Mouse (Mus musculus) right cerebral cortex, postnatal 10 days (tissue): Measurements from ENCODE around the gene Map2k5.

ENCODE experiments used
- DNase-seq, 2 experiments: peaks; one replicate each; pipeline ENCODE4 v3.0.0; 2021; ENCODE audit warnings: low spot score in 2 of 2

Gene Map2k5

DNA sequence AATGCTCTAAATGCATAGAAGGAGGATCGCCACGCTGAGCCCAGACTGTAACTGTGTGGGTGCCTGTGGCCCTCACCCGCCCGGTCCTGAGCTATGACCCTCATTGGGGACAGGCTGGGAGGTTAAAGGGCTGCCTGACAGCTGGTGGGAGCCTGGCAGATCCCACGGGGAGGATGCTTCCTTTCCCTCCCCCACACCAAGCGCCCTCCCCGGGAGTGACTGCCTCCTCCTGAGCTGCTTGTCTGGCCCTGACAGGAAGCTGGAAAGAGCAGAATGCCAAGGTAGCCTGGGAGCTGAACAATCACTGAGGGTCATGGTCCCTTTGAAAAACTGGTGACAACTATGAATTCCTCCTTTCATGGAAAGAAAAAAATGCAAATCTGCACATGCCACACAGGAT lies 190.4 kb downstream of the Map2k5 start:
- DNase-seq, result no peak

DNA sequence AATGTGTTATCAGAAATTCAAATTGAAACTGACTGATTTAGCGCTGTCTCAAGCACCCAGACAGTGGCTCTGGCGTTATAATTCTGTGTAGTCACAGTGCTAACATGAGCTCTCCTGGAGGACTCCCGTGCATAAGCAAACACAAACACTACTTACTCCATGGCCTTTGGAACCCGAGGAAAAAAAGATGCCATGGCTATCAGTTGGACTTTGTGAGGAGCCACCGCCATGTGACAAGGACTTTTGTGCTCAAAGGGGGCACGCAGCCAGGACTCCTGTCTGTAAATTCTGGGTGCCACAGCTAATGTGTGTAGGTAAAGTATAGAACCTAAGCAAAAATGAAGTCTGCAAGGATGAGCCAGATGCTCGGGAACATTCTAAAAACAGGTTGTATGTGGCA lies 192.5 kb downstream of the Map2k5 start:
- no peak for DNase-seq

GRCm38 (mm10) chr9:63183864-63184263 lies 193.8 kb downstream of the Map2k5 start:
- DNase-seq, result no peak

- peak; percentile 35 for DNase-seq
Observed at GRCm38 (mm10) chr9:63182306-63182960, 195.3 kb downstream of the Map2k5 start.

- no peak for DNase-seq
Observed at GRCm38 (mm10) chr9:63181337-63182178, 196.1 kb downstream of the Map2k5 start.

- no peak for DNase-seq
Observed at GRCm38 (mm10) chr9:63178296-63178695, 199.4 kb downstream of the Map2k5 start.

GRCm38 (mm10) chr9:63174001-63174721 lies 203.5 kb downstream of the Map2k5 start:
- DNase-seq, result no peak

- DNase-seq, result no peak
Observed at GRCm38 (mm10) chr9:63171951-63172350, 205.8 kb downstream of the Map2k5 start.

DNA sequence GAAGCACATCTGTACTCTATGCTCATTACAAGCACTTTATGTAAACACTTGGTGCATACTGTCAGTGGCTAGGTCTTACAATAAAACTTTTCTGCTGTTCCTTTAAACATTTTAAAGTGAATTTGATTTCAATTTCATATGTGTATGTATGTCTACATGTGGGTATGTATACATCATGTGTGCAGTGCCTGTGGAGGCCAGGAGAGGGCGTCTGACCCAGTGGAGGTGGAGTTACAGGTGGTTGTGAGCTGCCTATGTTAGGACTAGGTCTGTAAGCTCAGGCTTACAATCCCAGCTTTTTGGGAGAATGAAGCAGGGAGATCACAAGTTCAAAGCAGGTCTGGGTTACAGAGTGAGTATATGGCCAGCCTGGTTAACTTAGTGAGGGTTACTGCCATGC lies 208.6 kb downstream of the Map2k5 start:
- DNase-seq, result no peak

DNA sequence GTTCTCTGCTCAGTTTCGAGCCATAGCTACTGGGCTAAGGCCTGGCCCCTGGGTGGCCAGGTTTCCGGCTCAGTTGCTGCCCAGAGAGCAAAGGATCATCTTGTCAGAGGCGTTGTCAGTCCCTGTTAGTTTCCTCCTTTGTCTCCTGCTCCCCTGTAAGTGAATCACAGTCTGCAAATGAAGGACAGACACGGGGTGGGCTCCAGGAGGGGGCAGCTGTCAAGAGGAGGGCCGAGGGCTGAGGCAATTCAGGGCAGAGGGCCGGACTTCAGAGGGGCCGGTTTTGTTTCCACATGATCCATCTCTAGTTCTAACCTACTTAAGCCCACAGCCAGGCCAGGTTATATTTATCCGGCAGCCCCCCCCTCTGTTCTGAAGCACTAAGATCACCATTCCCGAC lies 212.6 kb downstream of the Map2k5 start:
- DNase-seq, result no peak

- no peak for DNase-seq
Observed at GRCm38 (mm10) chr9:63163756-63164155, 213.9 kb downstream of the Map2k5 start.

DNA sequence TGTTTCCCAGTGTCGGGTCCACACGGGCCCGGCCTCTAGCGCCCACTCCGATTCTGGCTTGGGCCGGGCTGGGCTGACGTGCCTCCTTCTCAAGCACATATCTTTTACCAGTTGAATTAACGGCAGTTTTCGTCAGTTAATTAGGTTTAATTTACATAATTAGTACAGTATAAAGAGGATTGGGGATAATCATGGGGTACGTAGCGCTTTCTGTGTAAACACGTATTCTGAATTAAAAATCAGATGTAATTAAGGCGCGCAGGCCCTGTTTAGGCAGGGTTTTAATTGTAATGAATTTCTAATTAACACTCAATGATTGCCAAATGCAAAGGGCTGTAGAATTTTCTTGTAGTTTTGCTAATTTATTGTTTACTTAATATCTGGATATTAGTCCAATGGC lies 225.8 kb downstream of the Map2k5 start:
- DNase-seq, result no peak

DNA sequence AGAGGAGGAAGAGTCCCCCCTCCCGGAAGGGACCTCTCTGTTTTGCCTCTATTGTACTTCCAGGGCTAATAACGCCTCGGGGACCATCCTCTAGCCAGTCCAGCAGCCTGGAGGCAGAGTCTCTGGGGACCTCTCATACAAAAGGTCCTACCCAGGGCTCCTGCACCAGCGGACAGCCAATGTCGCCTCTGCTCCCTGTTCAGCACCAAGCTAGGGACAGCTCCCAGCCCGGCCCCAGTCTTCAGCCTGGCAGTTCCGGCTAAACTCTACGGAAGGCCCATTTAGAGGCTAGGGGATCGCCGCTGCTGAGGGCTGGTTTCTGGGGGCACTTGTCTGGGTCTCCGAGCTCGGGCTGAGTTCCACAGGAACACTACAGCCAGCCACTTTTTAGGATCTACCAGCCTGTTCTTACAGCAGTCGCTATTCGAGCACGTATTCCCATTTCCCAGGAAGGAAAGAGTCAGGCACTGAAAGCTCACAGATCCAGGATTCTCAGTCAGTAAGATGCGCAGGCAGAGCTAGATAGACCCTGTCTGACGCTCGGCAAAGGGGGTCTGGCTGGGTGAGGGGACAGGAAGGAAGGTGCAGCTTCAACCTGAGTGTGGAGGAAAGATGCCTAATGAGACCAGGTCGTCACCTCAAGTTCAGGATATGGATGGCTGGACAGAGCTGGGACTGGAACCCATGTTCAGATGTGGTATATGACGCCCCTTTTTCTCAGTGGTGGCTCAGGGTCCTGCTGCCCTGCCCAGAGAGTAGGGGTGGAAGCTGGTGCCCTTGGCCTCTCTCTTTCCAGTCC lies 226.4 kb downstream of the Map2k5 start:
- peak in 1 of 2 experiments; percentile 63 for DNase-seq

DNA sequence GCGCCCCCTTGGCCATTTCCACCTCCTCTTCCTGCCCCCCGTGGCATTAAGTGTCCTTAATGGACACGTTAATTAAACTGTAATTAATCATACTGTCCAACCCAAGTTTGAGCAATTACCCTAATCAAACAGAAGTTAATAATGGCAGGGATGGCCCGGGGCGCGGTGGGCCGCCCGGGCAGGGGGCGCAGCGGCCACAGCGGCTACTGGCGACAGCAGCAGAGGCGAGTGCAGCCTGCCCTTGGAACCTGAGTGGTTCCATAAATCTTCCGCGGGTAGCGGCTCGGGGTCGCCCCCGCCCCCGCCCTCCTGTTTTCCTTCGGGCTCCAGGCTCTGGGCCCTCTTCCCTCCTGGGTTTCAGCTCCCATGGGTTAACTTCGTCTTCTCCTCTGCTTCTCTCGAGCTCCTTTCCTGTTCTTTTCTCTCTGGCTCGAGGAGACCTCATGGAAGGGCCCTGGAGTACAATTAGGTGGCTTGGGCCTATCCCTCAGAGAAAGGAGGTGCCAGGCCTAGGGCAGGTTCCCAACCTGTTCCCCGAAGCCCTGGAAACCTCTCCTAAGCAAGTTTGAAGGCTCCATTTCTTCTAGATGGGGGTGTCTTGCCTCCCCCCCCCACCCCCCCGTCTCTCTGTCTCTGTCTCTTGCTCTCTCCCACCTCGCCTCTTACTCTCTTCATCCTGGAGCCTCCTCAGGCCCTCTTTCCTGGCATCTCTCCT lies 227.5 kb downstream of the Map2k5 start:
- no peak for DNase-seq

DNA sequence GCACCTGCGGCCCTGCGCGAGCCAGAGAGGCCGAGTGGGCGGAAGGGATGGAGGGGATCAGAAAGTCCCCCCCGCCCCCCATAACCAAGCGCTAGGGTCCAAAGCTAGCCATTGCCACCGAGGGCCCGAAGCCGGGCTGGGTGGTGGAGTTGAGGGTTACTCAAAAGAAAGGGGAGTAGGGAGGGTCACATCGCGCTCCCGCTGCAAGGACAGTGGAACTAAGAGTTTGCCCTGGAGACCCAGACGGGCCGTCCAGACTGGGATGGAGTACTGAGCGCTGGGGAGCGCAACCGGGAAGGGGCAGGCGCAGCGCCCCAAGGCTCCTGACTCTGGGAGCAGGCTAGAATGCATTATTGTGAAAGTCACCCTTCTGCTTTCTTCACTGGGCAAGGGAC lies 228.3 kb downstream of the Map2k5 start:
- DNase-seq, result no peak

DNA sequence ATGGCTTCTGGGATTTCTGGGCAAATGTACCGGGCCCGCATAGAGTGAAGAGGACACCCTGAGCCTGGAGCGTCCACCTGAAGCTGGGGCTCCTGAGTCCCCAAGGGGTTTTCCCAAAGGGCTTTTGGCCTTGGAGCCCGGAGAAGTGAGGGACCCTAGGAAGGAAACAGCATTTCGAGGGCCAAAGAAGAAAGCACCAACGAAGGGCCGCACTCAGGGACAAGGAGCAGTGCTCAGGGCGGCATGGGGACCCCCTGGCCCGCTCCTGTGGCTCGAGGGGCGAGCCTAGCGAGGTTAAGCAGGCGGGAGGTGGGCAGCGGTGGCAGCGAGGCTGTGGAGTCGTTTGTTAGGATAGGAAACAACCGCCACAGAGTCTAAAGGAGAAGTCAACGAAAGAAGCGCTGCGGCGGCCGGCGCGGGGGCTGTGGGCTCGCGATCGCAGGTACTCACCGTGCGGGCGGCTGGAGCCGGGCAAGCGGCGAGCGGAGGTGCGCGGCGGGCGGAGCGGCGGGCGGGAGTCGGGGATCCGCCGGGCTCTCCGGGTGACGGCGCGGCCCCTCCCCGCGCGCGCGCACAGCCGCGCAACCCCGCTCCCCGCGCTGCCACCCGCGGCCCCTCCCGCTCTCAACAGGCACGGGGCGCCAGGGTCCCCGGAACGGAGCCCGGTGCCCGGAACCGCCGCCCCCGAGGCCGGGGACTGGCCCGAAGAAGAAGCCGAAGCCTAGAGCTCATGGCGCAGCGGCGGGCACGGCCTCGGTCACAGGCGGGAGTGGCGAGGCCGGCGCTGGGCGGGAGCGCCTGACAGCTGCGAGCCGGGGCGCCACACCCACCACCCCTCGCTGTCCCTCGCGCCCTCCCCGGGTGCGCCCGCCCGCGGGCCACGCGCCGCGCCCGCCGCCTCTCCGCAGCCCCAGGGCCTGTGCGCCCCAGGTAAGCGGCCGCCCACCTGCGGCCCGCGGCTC lies 229.0 kb downstream of the Map2k5 start, which contains the start of gene Skor1:
Gene Skor1 (minus strand): TSS at position 552 of the 962 bp plus-strand sequence.
- no peak for DNase-seq

- no peak for DNase-seq
Observed at GRCm38 (mm10) chr9:63147786-63148409, 229.8 kb downstream of the Map2k5 start.

GRCm38 (mm10) chr9:63147296-63147695 lies 230.4 kb downstream of the Map2k5 start:
- DNase-seq, result no peak

GRCm38 (mm10) chr9:63146856-63147274 lies 230.8 kb downstream of the Map2k5 start:
- no peak for DNase-seq
